Mouse (Mus musculus): Measurements from ENCODE around the gene Cux2. TPM values are rescaled to one million over a fixed set of nuclear protein-coding genes. Genes with fewer than 3 reads are reported as not detected.

Cux2 gene
- 65.9 and 80.2 TPM in 2 replicates for polyA plus RNA-seq (2012; rRNA removed)

DNA sequence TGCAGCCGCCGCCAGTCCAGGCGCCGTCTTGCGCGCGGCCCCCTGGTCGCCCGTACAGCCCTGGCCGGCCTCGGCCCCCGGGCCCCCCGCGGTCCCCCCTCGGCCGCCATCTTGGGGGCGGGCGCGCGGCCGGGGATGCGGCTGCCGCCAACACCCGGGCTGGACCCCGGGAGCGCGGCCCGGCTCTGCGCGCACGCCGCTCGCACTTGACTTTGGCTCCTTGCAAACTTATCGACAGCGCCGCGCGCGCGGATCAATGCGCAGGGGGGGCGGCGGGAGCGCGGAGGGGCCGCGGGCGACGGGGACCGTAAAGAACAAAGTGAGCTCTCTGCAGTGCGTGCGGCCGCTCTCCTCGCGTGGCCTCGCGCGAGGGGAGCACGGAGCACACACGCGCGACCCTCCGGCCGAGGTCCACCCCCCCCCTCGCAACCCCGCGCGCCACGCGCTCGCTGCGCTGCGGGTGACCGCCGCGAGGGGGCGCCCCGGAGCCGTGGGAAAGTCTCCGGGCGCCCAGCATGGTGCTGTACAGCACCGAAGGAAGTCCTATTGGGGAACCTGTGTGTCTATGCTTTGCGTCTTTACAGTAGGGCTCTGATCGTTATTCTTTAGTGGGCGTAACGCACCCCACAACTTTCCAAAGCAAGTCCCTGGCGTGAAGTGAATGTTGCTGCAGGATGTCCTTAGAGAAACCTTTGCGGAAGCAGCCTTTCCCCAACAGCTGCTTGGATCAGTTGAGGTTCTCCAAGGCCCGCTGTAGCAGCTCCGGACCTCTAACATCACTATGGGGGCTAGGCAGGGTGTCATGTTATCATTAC, at the start of gene Cux2:
Gene Cux2 (minus strand): TSS at position 86 of the 815 bp plus-strand sequence.
- peak in 1 of 2 experiments; percentile 62 for DNase-seq (ENCODE audit: extremely low spot score in 1 of 2, low spot score in 1 of 2)

DNA sequence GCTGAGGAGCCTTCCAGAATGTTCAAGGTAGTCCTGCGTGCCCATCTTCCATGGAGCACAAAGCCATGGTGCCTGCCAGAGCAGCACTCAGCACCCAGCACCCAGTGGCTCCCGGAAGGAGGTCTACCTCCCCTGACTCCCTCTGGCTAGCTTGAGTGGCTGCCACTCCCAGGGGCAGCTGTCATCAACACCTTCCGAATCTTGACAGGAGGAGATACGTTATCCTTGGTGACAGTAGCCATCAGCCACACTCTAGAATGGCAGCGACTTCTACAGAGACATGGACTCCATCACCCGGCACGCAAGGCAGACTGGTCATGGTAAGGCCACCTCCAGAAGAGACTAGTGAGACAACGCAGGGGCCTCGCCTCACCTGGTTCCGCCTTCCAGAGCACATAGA, 44.5 kb upstream of the Cux2 start:
- DNase-seq (ENCODE audit: extremely low spot score in 1 of 2, low spot score in 1 of 2), result no peak

DNA sequence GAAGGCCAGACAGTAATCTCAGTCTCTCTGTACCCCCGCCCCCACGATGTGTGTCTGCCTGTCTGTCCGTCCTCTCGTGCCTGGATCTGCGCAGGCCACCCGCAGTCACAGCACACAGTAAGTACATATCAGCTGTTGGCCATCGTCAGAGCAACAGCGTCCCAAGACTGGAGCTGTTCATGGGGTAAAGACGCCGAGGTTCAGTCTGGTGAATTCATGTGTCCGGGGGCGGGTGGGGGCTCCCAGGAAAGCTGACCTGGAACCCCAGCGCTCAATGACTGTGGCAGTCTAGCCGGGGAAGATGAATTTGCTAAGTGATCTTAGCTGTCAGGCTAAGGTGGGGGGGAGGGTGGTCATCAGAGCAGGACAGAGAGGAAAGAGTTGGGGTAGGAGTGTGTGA, 43.8 kb upstream of the Cux2 start:
- DNase-seq (ENCODE audit: extremely low spot score in 1 of 2, low spot score in 1 of 2), result no peak

DNA sequence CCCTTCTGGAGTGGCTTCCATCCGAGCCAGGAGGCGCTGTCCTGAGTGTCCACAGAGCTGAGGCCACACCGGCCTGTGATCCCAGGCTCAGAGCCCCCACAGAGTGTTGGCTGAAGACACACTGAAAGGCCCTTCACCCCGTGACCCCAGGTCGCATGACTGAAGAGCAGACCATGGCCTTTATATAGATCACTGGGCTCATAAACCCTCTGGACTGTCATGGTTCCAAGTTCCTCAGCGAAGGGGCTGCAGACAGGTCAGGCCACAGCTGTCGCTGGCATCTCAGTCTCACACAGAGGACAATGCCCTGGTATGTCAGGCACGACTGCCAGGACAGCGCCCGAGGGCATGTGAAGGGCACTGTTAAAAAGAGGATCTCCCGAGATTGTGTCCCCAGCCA, 42.9 kb upstream of the Cux2 start:
- DNase-seq (ENCODE audit: extremely low spot score in 1 of 2, low spot score in 1 of 2), result no peak

DNA sequence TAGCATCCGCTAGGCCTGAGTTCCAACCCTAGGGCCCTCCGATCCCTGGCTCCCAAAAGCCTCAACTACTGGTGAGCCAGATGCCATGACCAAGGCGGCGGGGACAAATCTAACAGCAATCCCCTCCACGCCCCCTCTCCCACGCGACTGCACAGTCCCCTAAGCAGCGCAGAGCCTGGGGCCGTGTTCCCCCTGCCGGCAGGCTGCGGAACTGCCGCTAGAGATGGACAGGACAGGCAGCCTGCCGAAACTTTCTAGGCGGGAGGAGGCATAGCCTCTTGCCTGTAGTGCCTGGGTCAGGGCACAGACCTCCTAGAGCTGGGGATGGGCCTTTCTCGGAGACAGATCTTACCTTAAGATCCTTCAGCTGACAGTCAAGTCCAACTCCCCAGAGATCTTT, 41.2 kb upstream of the Cux2 start:
- peak in 1 of 2 experiments; percentile 57 for DNase-seq (ENCODE audit: extremely low spot score in 1 of 2, low spot score in 1 of 2)

DNA sequence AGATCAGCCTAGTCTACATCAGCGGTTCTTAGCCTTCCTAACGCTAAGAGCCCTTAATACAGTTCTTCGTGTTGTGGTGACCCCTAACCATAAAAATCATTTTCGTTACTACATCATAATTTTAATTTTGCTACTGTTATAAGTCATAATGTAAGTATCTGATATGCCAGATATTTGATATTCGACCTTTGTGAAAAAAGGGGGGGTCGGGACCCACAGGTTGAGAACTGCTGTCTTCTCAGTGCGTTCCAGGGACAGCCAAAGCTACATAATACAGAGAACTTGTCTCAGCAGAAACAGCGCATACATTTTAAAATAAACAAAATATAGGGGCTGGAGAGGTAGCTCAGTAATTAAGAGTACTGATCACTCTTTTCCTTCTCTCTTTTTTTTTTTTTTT, 39.8 kb upstream of the Cux2 start:
- DNase-seq (ENCODE audit: extremely low spot score in 1 of 2, low spot score in 1 of 2), result no peak

DNA sequence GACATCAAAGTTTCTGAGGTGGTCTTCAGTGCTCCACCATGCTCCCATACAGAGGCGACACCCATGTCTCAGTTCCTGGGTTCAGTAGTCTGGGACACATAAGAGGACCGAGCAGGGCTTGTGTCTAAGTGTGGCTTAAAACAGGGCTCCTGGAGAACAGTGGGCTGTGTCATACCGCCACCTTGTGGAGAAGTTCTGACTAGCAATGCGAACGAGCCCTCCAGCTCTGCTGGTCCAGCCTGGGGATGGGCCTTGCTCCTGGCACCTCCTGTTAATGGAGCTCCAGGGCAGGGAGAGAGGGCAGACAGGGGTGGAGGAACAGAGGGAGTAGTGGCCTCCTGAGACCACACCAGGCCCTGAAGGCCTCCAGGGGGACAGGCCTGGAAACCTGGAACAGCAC, 39.0 kb upstream of the Cux2 start:
- peak; percentile 66 to 95 for DNase-seq (ENCODE audit: extremely low spot score in 1 of 2, low spot score in 1 of 2)

DNA sequence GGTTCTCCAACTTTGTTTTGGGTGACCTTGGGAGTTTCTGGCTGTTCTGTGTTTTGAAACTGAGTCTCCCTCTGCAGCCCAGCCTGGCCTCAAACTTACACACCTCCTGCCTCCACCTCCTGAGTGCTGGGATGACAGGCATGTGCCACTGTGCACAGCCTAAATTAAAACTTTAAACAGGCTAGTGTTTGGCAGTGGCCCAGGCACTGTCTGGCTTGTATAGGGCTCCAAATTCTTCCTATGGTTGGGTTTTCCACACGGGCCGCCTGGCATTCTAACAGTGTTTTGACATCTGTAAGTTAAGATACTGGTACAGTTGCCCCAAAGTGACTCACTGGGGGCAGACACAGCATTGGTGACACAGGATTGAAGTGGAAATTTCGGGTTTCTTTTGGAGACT, 36.2 kb upstream of the Cux2 start:
- DNase-seq (ENCODE audit: extremely low spot score in 1 of 2, low spot score in 1 of 2), result no peak

DNA sequence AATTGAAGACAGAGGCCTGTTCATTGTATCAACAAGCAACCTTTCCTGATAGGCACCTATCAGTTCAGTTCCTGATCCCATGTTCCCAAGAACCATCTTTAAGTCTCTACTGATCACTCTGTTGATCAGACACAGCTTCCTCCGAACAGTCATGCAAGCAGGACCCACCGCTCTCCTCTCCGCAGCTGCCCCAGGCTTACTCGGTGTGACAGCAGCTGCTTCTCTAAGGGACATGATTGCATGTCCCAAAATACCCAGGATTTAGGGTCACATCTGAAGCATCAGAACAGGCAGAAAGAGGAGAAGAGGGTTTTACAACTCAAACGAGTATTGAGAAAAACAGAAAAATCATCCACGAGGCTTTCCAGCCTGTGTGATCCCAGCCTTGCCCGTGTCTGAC, 35.4 kb upstream of the Cux2 start:
- DNase-seq (ENCODE audit: extremely low spot score in 1 of 2, low spot score in 1 of 2), result no peak

DNA sequence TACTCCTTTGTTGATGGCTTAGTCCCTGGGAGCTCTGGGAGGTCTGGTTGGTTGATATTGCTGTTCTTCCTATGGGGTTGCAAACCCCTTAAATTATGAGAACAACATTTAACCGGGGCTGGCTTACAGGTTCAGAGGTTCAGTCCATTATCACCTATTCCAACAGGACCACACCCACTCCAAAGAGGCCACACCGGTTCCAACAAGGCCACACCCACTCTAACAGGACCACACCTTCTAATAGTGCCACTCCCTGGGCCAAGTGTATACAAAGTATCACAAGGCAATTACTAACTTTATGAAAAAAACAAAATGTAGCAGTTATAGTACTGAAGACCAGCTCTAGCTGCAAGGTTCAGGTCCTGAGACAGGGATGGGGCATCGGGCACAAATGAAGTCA, 34.6 kb upstream of the Cux2 start:
- no peak for DNase-seq (ENCODE audit: extremely low spot score in 1 of 2, low spot score in 1 of 2)

DNA sequence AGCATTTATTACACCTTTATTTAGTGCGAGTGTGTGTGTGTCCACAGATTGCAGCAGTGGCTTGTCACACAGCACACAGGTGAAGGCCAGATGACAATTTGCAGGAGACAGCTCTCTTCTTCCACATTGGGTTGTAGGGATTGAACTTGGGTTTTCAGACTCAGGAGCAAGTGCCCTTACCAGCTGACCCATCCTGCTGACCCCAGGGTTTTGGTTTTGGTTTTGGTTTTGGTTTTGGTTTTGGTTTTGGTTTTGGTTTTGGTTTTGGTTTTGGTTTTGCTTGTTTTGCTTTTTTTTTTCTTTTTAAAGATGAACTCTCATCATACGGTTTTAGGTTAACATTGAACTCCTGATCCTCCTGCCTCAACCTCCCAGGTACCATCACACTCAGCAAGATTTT, 33.4 kb upstream of the Cux2 start:
- DNase-seq (ENCODE audit: extremely low spot score in 1 of 2, low spot score in 1 of 2), result no peak

DNA sequence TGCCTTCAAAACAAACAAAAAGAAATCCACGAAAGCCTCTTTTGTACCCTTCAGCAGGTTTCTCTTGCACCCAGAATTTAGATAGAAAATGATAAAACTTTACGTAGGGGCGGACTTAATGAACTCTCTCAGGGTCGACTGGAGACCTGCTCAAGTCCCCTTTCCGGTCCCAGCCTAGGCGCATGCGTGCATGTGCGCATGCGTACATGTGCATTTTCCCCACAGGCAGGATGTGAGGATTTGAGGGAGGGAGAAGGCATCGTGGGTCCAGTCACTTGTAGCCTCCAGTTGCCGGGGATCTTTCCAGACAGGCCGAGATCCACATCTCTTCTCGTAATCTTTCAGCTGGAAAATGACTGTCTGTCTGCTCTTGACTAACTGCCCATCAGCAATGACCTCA, 31.6 kb upstream of the Cux2 start:
- no peak for DNase-seq (ENCODE audit: extremely low spot score in 1 of 2, low spot score in 1 of 2)

DNA sequence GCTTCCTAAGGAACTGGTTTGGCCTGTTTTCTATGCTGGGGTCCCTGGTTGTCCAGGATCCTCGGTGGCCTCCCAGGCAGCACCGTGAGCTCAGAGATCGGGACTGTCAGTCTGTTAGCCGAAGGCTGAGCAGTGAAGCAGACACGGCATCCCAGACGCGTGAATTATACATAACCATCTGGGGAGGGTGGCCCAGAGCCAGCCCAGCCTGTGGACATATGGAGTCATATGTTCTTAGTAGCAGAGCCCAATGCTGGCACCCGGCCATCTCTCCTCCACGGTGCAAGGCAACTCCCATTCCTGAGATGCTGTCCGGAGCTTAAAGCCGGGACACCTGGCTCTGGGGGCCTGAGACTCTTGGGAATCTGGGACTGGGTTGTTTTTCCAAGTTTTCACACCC, 31.0 kb upstream of the Cux2 start:
- peak; percentile 67 to 86 for DNase-seq (ENCODE audit: extremely low spot score in 1 of 2, low spot score in 1 of 2)

DNA sequence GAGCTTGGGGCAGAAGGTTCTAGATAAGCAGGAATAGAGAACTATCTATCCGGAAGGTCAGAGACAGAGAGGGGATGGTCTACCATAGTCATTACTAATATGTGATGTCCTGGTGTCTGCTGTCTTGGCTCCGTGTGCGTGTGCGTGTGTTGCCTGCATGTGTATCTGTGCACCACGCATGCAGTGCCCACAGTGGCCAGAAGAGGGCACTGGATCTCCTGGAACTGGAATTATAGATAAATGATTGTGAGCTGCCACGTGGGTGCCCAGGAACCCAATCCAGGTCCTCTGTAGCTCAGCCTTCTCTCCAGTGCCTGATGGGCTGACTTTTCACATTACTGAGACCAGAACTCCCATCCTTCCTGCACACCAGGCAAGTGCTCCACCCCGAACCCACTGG, 29.9 kb upstream of the Cux2 start:
- no peak for DNase-seq (ENCODE audit: extremely low spot score in 1 of 2, low spot score in 1 of 2)

DNA sequence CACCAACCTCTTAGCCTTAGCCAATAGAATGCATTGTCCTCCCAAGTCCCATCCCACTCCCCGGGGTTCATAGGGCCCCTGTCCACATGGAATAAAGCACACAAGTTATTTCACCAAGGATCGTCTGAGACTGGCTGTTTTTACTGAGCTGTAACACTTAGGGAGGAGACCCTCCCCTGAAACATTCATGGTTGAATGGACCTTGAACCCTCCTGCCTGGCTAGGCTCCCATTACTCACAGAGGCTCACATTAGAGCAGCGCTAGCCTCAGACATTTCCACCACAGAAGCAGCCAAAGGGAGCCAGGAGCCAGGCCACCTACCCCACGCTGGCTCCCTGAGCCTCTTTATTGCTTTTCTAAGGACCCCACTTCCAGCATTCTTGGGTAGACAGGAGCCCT, 27.3 kb upstream of the Cux2 start:
- DNase-seq (ENCODE audit: extremely low spot score in 1 of 2, low spot score in 1 of 2), result no peak

DNA sequence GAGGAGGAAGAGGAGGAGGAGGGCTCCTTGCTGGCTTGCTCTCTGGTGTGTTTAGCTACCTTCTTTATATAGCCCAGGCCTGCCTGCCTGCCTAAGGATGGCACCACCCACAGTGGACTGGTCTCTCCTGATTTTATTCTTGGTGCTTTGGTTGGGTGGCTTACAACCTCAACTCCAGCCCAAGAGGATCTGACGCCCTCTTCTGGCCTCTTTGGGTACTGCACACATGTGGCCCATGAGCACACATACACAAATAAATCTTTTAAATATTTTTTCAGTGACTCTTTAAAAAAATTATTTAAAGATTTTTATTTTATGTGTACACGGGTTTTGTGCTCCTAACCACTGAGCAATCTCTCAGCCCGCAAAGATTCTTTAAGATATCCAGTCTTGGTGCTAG, 25.8 kb upstream of the Cux2 start:
- no peak for DNase-seq (ENCODE audit: extremely low spot score in 1 of 2, low spot score in 1 of 2)

DNA sequence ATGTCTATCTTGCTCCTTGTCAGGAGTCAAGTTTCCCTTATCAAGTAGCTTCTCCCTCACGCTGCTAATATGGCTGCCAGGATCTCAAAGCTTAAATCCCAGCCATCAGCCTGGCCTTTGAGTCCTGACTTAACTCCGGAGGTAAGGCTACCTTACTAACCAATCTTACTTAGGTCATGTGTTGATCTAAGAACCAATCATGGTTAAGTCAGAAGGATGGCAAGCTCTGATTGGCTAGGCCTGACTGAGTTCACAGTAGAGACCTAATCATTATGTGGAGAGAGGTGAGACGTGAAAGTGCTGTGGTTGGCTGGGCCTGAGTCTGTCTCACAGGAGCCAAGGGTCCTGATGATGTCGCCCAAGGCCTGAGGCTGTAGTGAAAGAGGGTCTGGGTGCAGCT, 22.1 kb upstream of the Cux2 start:
- no peak for DNase-seq (ENCODE audit: extremely low spot score in 1 of 2, low spot score in 1 of 2)

DNA sequence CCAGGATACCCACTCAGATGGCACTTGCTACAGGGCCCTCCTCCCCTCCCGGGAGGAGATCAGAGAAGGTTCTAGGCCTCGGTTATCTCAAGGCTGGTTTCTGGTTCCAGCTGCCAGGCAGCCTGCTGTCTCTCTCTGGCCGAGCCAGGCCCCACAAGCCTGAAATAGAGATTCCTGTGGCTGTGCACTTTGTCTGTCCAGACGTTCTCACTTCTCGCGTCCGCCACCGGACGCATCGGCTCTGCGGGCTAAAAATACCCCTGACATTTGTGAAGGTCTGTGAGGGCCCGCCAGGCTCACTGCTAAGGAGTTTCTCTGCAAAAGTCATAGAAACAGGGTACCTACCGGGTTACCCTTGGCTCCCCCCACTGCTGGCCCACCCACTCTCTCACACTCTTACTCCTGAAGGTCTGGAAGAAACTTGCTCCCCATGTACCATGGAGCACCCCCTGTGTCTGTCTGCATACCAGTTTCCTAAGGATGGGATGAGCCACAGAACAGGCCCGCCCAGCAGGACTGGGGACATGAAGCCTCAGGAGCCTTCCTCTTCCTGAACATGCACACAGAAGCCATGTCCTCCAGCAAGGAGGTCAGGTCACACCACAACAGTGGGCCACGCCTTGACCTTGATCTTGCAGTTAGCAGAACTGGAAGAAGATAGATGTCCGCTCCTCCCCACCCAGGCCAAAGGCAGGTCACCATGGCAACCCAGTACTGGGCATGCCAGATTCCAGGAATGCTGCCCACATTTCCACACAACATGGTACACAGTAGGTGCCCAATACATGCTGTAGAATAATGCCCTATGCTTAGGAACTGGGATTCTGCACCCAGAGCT, 21.3 kb upstream of the Cux2 start:
- DNase-seq (ENCODE audit: extremely low spot score in 1 of 2, low spot score in 1 of 2), result no peak

DNA sequence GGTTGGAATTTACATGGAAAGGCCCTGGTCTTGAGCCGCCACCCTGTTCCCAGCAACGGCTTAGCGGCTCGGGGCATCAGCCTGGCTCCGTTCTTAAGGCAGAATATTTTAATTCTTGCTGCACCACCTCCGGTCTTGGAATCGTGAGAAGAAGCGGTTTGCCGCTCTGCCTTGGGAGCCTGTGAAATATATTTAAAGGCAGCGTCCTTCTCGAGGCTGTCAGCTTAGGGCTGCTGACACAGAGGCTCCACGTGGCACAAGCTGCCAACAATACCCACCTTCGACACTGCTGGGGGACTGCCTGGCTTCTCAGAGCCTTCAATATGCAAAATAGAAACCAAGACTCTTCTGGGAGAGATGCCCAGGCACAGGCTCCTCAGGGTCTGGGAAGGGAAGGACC, 18.7 kb upstream of the Cux2 start:
- DNase-seq (ENCODE audit: extremely low spot score in 1 of 2, low spot score in 1 of 2), result no peak

DNA sequence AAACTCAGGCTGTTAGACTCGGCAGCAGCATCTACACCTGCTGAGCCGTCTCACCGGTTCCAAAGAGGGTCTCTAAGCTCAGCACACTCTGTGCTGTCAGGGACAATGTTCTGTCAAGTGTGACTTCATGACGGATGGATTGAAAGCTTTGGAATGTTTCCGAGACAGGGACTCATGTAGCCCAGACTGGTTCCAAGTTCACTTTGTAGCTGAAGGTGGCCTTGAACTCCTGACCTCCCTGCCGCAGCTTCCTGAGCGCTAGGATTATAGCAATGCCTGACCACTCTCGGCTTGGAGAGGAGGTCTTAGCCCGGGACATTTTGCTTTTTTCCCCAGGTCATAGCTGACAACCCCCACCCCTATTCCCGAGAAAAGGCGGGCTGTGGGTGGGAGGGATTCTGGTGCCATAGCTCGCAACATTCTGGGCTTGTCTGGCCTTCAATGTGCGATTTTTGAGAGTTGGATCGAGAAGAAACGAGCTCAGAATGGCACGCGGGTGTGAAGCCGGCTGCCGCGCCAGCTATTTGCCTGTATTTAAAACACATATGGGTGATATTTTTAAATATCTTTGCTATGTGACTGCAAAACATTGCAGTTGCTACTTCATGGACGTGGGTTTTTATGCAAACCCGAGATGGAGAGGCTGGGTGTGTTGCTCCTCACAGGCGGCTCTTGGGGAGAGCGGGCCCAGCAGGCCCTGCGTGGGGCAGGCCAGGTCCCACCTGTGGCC, 13.5 kb upstream of the Cux2 start:
- peak; percentile 69 to 74 for DNase-seq (ENCODE audit: extremely low spot score in 1 of 2, low spot score in 1 of 2)

DNA sequence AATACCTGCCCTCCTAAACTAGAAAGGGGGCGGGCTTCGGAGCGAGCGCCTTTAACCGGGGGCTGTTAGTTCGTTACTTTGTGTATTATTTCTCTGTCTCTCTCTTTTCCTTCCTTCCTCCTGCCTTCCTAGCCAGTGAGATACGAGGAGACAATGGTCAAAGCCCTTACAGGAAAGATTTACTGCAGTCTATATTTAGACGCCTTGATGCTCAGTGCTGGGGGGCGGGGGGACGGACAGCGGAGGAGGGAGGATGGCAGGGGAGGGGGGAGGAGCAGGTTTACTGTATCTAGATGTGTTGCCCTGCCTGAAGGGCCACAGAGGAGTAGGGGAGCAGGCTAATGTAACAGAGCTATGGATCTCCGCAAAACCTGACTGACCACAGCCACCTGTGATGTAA, 12.6 kb upstream of the Cux2 start:
- DNase-seq (ENCODE audit: extremely low spot score in 1 of 2, low spot score in 1 of 2), result no peak
